Mouse (Mus musculus) gastrocnemius, postnatal 4 days (tissue): Measurements from ENCODE around the gene Olfr24. TPM values are rescaled to one million over a fixed set of nuclear protein-coding genes. Genes with fewer than 3 reads are reported as not detected.
"Not testable (repeated sequence)": the region's sequence is repeated elsewhere in the genome, so short reads cannot be mapped to it uniquely, and the experiment has no call there.

ENCODE experiments used
- DNase-seq, 2 experiments: peaks; one replicate each; pipeline ENCODE4 v3.0.0; 2021 to 2022; ENCODE audit warnings: low spot score in 2 of 2, mixed read lengths in 2 of 2
- long read RNA-seq, 2 experiments: library from polyadenylated mRNA; stranded (forward); transcript quantifications; one replicate each; pipeline ENCODE4 v2.0.0; 2021
- total RNA-seq, 2 experiments: library from RNA; stranded (reverse); gene quantifications; 2 replicates each; pipeline ENCODE4 v1.2.3; 2021

Gene Olfr24
- total RNA-seq, result not detected
- long read RNA-seq, experiment 1, result 0 reads
- long read RNA-seq, experiment 2, result 0 reads

GRCm38 (mm10) chr9:18763896-18764295 lies at the start of gene Olfr24:
TSS of gene Olfr24 (minus strand) at chr9:18763996.
- no peak for DNase-seq

DNA sequence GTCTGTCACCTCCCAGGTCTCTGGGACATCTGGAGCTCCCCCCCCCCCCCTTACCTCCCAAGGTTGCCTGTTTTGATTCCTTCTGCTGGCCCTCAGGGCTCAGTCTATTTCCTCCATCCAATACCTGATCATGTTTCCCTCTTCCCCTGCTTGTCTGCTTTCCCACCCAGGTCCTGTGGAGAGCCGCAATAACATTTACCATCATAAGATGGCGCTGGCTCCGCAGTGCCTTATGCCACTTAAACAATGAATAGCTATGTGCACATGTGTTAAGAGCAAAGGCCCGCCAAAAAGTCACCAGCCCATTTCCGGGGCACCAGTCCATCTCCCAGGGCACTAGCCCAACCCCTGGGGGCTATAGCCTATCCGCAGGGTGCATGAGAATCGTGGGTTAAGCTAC lies 21.5 kb upstream of the Olfr24 start:
- DNase-seq, result no peak

GRCm38 (mm10) chr9:18779476-18779875 lies 15.7 kb upstream of the Olfr24 start:
- DNase-seq, result no peak

DNA sequence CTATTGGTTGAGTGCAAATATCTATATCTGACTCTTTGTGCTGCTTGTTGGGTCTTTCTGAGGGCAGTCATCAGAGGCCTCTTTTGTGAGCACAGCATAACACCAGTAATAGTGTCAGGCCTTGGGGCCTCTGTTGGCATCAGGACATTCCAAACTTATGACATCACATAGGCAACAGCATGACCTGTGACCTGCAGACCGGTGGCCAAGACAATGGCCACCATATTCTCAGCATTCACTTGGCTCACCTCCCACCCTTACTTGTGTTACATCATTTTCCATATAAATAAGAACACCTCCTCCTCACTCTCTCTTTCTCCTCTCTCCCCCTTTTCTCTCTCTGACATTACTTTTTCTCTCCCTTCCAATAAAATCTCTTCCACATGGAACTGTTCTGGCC lies 15.2 kb upstream of the Olfr24 start:
- DNase-seq, result no peak

- DNase-seq, result no peak
Observed at GRCm38 (mm10) chr9:18755595-18755994, 8.2 kb downstream of the Olfr24 start.

- no peak for DNase-seq
Observed at GRCm38 (mm10) chr9:18744639-18745038, 19.2 kb downstream of the Olfr24 start.

- DNase-seq, result not testable (repeated sequence)
Observed at GRCm38 (mm10) chr9:18734177-18734576, 29.6 kb downstream of the Olfr24 start.

GRCm38 (mm10) chr9:18722712-18723099 lies 41.1 kb downstream of the Olfr24 start:
- no peak for DNase-seq

DNA sequence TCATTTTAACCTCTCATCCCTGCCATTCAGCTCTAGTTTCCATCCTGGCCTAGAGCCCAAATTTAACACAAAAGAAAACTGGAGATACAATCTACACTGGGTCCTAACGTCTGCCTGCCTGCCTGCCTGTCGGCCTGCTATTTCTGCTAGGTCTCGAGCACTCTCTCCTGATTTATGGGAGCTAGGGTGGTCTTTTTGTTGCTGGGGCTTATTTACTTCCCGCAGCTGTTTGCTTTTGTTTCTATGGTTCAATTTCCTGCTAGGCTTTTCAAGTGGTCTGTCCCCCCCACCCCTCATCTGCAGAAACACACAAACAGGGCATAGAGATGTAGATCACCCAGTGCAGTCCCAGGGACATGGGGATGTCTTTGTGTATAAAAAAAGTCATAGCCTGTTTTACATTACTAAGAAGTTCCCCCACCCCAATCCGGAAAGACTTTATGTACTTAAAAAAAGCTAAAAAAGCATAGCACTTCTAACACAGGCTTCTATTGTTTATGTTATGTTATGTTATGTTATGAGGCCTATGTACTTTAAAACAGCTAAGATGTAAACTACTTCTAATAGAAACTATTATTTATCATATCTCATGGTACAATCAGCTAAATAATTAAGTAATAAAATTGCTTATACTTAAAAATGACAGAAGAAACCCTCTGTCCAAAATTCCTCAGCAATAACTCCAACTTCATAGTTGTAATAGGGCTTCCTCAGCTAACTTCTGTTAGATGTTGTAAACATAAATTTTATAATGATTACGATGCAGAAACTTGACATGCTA lies 41.7 kb downstream of the Olfr24 start:
- DNase-seq, result no peak

DNA sequence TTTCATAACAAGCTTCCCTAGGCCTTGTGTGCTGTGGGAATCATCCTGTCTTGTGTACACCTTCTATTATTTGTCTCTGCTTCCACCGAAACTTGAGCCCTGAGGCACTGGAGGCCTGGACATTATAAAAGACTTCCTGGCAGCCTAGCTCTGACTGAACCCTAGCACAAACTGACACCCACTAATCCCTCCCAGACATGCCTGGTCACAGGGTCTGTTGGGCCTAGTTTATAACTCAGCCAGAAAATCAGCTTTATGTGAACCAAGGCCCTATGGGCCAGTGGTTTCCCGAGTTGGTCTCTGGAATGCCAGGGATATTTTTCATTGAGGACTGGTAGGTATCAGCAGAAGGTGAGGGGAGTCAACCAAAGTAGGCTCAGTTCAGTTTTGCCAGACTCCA lies 42.8 kb downstream of the Olfr24 start:
- DNase-seq, result no peak

- no peak for DNase-seq
Observed at GRCm38 (mm10) chr9:18705628-18706027, 58.2 kb downstream of the Olfr24 start.

Other genes with a start within 250 kb of the Olfr24 start
- gene Muc16, start 89.5 kb downstream of the Olfr24 start, total RNA-seq, result under 1 TPM; 0.02 to 0.16 TPM
- not detected for gene Olfr828, start 55.5 kb upstream of the Olfr24 start, total RNA-seq
- not detected for gene Olfr829, start 90.9 kb upstream of the Olfr24 start, total RNA-seq
- not detected for gene Olfr830, start 110.7 kb upstream of the Olfr24 start, total RNA-seq
- not detected for gene Olfr832, start 173.1 kb upstream of the Olfr24 start, total RNA-seq
- gene Olfr834, start 224.0 kb upstream of the Olfr24 start, total RNA-seq, result not detected